Mouse (Mus musculus) midbrain, embryonic 12.5 days (tissue): ENCODE measurements around the gene Cnih3. TPM values are rescaled to one million over a fixed set of nuclear protein-coding genes. Genes with fewer than 3 reads are reported as not detected.
A peak's percentile ranks its signal among the peaks of the same experiment; 100 is the strongest.

Experiments used
- ATAC-seq: fragments of 200-750 bp; cut with Nextera tagmentation; 2 replicates; pipeline ENCODE4 v1.8.0; 2017; ENCODE audit warnings: low read depth, moderate TSS enrichment, moderate library complexity; ENCODE audit not compliant: low FRiP score
- H3K27ac ChIP-seq: fragments of 300-500 bp; sonication (generic); replicated peaks from 2 replicates; pipeline ENCODE4 v1.5.1; 2016; ENCODE audit warnings: mild to moderate bottlenecking
- H3K27me3 ChIP-seq: fragments of 300-500 bp; sonication (generic); 2 replicates; pipeline ENCODE4 v1.6.1; 2016; ENCODE audit warnings: mild to moderate bottlenecking
- H3K36me3 ChIP-seq: fragments of 300-500 bp; sonication (generic); 2 replicates; pipeline ENCODE4 v1.6.1; 2016
- H3K4me1 ChIP-seq: fragments of 300-500 bp; sonication (generic); 2 replicates; pipeline ENCODE4 v1.6.1; 2016
- H3K4me2 ChIP-seq: fragments of 300-500 bp; sonication (generic); replicated peaks from 2 replicates; pipeline ENCODE4 v1.6.1; 2016; ENCODE audit warnings: mild to moderate bottlenecking, moderate library complexity
- H3K4me3 ChIP-seq: fragments of 300-500 bp; sonication (generic); 2 replicates; pipeline ENCODE4 v1.5.1; 2016; ENCODE audit warnings: mild to moderate bottlenecking
- H3K9ac ChIP-seq: fragments of 300-500 bp; sonication (generic); replicated peaks from 2 replicates; pipeline ENCODE4 v1.6.1; 2016; ENCODE audit warnings: mild to moderate bottlenecking, moderate library complexity
- H3K9me3 ChIP-seq: fragments of 300-500 bp; sonication (generic); 2 replicates; pipeline ENCODE4 v1.6.1; 2016; ENCODE audit warnings: mild to moderate bottlenecking
- WGBS: fragments of 180-500 bp; shearing (Covaris S2); methylation state at CpG from one replicate; pipeline ENCODE4 v1.1.7; 2016; 5-methylcytosine and 5-hydroxymethylcytosine counted together
- polyA plus RNA-seq: library from polyadenylated mRNA; unstranded; fragments of >200 nt; fragmentation: Nextera tagmentation; extraction: Ambion mirVana; gene quantifications from 2 replicates; pipeline ENCODE4 v1.2.1, GENCODE M21; 2016

Gene Cnih3
- polyA plus RNA-seq, 1 experiment from 2014 or later = 1.7 TPM

GRCm38 (mm10) chr1:181381410-181382010, 29.1 kb downstream of the Cnih3 start:
- no peak overlapping the region for H3K4me3 ChIP-seq
- H3K4me2 ChIP-seq = no peak overlapping the region
- WGBS = 75% methylated on average over 12 of the region's 12 CpGs
- H3K9ac ChIP-seq = no peak overlapping the region
- H3K9me3 ChIP-seq = no peaks in the 10 kb centered on the region
- no peak for ATAC-seq
- H3K27me3 ChIP-seq = no peaks in the 10 kb centered on the region
- 0 out of 2 replicates have a peak, but pooled peaks cover 5% of the 10 kb centered on the region for H3K4me1 ChIP-seq
- no peak overlapping the region for H3K27ac ChIP-seq
- H3K36me3 ChIP-seq = no peaks in the 10 kb centered on the region

- Histone ChIP-seq H3K27ac (no peak overlapping the region), H3K4me3 (no peak overlapping the region), H3K4me2 (no peak overlapping the region), H3K27me3 (no peaks in the 10 kb centered on the region), H3K9ac (no peak overlapping the region), H3K36me3 (no peaks in the 10 kb centered on the region), H3K9me3 (no peaks in the 10 kb centered on the region), H3K4me1 (0 out of 2 replicates have a peak, but pooled peaks cover 6% of the 10 kb centered on the region)
- no peak for ATAC-seq
- 94% methylated on average over 2 of the region's 2 CpGs for WGBS
Observed at GRCm38 (mm10) chr1:181389264-181389663, 36.8 kb downstream of the Cnih3 start.

- H3K9ac ChIP-seq = no peak overlapping the region
- no peak overlapping the region for H3K4me2 ChIP-seq
- H3K9me3 ChIP-seq = no peaks in the 10 kb centered on the region
- WGBS = 93% methylated on average over 2 of the region's 2 CpGs
- H3K4me1 ChIP-seq = 0 out of 2 replicates have a peak, but pooled peaks cover 2% of the 10 kb centered on the region
- no peak for ATAC-seq
- H3K36me3 ChIP-seq = no peaks in the 10 kb centered on the region
- H3K4me3 ChIP-seq = no peak overlapping the region
- H3K27me3 ChIP-seq = no peaks in the 10 kb centered on the region
- H3K27ac ChIP-seq = no peak overlapping the region
Observed at GRCm38 (mm10) chr1:181392489-181392888, 40.1 kb downstream of the Cnih3 start.

- WGBS = 73% methylated on average over 6 of the region's 6 CpGs
- Histone ChIP-seq H3K4me1 (0 out of 2 replicates have a peak, but pooled peaks cover 2% of the 10 kb centered on the region), H3K27me3 (no peaks in the 10 kb centered on the region), H3K9me3 (no peaks in the 10 kb centered on the region), H3K9ac (no peak overlapping the region), H3K27ac (no peak overlapping the region), H3K4me3 (no peak overlapping the region), H3K4me2 (no peak overlapping the region), H3K36me3 (no peaks in the 10 kb centered on the region)
- no peak for ATAC-seq
Observed at GRCm38 (mm10) chr1:181393250-181394149, 41.1 kb downstream of the Cnih3 start.

- Histone ChIP-seq H3K36me3 (no peaks in the 10 kb centered on the region), H3K27me3 (no peaks in the 10 kb centered on the region), H3K4me2 (no peak overlapping the region), H3K4me1 (0 out of 2 replicates have a peak, but pooled peaks cover 2% of the 10 kb centered on the region), H3K27ac (no peak overlapping the region), H3K4me3 (no peak overlapping the region), H3K9ac (no peak overlapping the region), H3K9me3 (no peaks in the 10 kb centered on the region)
- ATAC-seq = no peak
- WGBS = 90% methylated on average over 6 of the region's 6 CpGs
Observed at GRCm38 (mm10) chr1:181395234-181395828, 42.9 kb downstream of the Cnih3 start.

GRCm38 (mm10) chr1:181399179-181399578, 46.8 kb downstream of the Cnih3 start:
- Histone ChIP-seq H3K27me3 (no peaks in the 10 kb centered on the region), H3K4me1 (no peaks in the 10 kb centered on the region), H3K9ac (no peak overlapping the region), H3K4me3 (no peak overlapping the region), H3K9me3 (no peaks in the 10 kb centered on the region), H3K27ac (no peak overlapping the region), H3K4me2 (no peak overlapping the region), H3K36me3 (no peaks in the 10 kb centered on the region)
- ATAC-seq = no peak
- WGBS = 91% methylated on average over 3 of the region's 3 CpGs

GRCm38 (mm10) chr1:181403056-181403455, 50.6 kb downstream of the Cnih3 start:
- Histone ChIP-seq H3K4me3 (no peak overlapping the region), H3K4me1 (0 out of 2 replicates have a peak, but pooled peaks cover 6% of the 10 kb centered on the region), H3K4me2 (no peak overlapping the region), H3K9me3 (no peaks in the 10 kb centered on the region), H3K27ac (no peak overlapping the region), H3K27me3 (no peaks in the 10 kb centered on the region), H3K36me3 (no peaks in the 10 kb centered on the region), H3K9ac (no peak overlapping the region)
- 87% methylated on average over 7 of the region's 7 CpGs for WGBS
- ATAC-seq = no peak

- H3K27me3 ChIP-seq = no peaks in the 10 kb centered on the region
- H3K4me3 ChIP-seq = no peak overlapping the region
- no peak for ATAC-seq
- WGBS = 88% methylated on average over 11 of the region's 11 CpGs
- H3K9me3 ChIP-seq = no peaks in the 10 kb centered on the region
- H3K9ac ChIP-seq = no peak overlapping the region
- no peak overlapping the region for H3K27ac ChIP-seq
- H3K4me1 ChIP-seq = peaks cover 24% of the 10 kb centered on the region
- no peak overlapping the region for H3K4me2 ChIP-seq
- no peaks in the 10 kb centered on the region for H3K36me3 ChIP-seq
Observed at GRCm38 (mm10) chr1:181407281-181407680, 54.9 kb downstream of the Cnih3 start.

- Histone ChIP-seq H3K4me3 (no peak overlapping the region), H3K27ac (peak overlapping the region; percentile 73), H3K4me2 (no peak overlapping the region), H3K4me1 (peaks cover 24% of the 10 kb centered on the region), H3K9ac (no peak overlapping the region), H3K36me3 (no peaks in the 10 kb centered on the region), H3K27me3 (no peaks in the 10 kb centered on the region), H3K9me3 (no peaks in the 10 kb centered on the region)
- ATAC-seq = peak; percentile 57; the same call in 1 of the 2 replicates
- WGBS = 70% methylated on average over 18 of the region's 18 CpGs
Observed at GRCm38 (mm10) chr1:181408086-181408975, 55.9 kb downstream of the Cnih3 start.

GRCm38 (mm10) chr1:181409693-181410092, 57.3 kb downstream of the Cnih3 start:
- WGBS = 87% methylated on average over 9 of the region's 9 CpGs
- Histone ChIP-seq H3K27me3 (no peaks in the 10 kb centered on the region), H3K27ac (no peak overlapping the region), H3K36me3 (no peaks in the 10 kb centered on the region), H3K4me3 (no peak overlapping the region), H3K9me3 (no peaks in the 10 kb centered on the region), H3K4me2 (no peak overlapping the region), H3K9ac (no peak overlapping the region), H3K4me1 (peaks cover 24% of the 10 kb centered on the region)
- ATAC-seq = no peak

GRCm38 (mm10) chr1:181410647-181411254, 58.3 kb downstream of the Cnih3 start:
- Histone ChIP-seq H3K4me1 (peaks cover 24% of the 10 kb centered on the region), H3K27ac (peak overlapping the region; percentile 58), H3K4me3 (no peak overlapping the region), H3K9me3 (no peaks in the 10 kb centered on the region), H3K4me2 (no peak overlapping the region), H3K27me3 (no peaks in the 10 kb centered on the region), H3K36me3 (no peaks in the 10 kb centered on the region), H3K9ac (no peak overlapping the region)
- peak; percentile 63 for ATAC-seq
- 39% methylated on average over 8 of the region's 8 CpGs for WGBS
